Mouse (Mus musculus) embryonic fibroblast, embryonic 13.5 days (primary cell): Measurements from ENCODE around the gene Scp2. TPM values are rescaled to one million over a fixed set of nuclear protein-coding genes. Genes with fewer than 3 reads are reported as not detected.
A peak's percentile ranks its signal among the peaks of the same experiment; 100 is the strongest.

Experiments
- H3K27ac ChIP-seq: 2 replicates; pipeline ENCODE4 v1.5.1; 2012; ENCODE audit warnings: low read length, control low read depth, inconsistent platforms; ENCODE audit not compliant: insufficient read depth
- H3K4me1 ChIP-seq: 2 replicates; pipeline ENCODE4 v1.6.1; 2011; ENCODE audit warnings: low read length; ENCODE audit not compliant: control insufficient read depth, insufficient read depth
- H3K4me3 ChIP-seq: 2 replicates; pipeline ENCODE4 v1.5.1; 2011; ENCODE audit warnings: mild to moderate bottlenecking, control low read depth, low read length; ENCODE audit not compliant: insufficient read depth
- CTCF ChIP-seq: IDR thresholded peaks from 2 replicates; pipeline ENCODE4 v1.5.1; 2011; ENCODE audit warnings: mild to moderate bottlenecking, control low read depth, low read length, moderate library complexity, borderline replicate concordance; ENCODE audit not compliant: insufficient read depth
- POLR2A ChIP-seq: IDR thresholded peaks from 2 replicates; pipeline ENCODE4 v1.6.1; 2011; ENCODE audit warnings: low read depth, mild to moderate bottlenecking, control low read depth, low read length, moderate library complexity
- polyA plus RNA-seq: library from polyadenylated mRNA; stranded (reverse); fragments of >200 nt; gene quantifications from 2 replicates; pipeline ENCODE4 v1.2.4, GENCODE M21; 2011; ENCODE audit warnings: low read depth; ENCODE audit not compliant: missing spikeins, insufficient read length

Gene Scp2
- polyA plus RNA-seq, 1 experiment = 118 TPM

GRCm38 (mm10) chr4:108059601-108060379 lies 85.0 kb downstream of the Scp2 start:
- no peak for TF ChIP-seq POLR2A
- Histone ChIP-seq H3K27ac (0 out of 2 replicates have a peak overlapping the region, but pooled peaks have one; percentile 90), H3K4me3 (no peak overlapping the region), H3K4me1 (peaks cover 6% of the 10 kb centered on the region; the same call in 1 of the 2 replicates)

DNA sequence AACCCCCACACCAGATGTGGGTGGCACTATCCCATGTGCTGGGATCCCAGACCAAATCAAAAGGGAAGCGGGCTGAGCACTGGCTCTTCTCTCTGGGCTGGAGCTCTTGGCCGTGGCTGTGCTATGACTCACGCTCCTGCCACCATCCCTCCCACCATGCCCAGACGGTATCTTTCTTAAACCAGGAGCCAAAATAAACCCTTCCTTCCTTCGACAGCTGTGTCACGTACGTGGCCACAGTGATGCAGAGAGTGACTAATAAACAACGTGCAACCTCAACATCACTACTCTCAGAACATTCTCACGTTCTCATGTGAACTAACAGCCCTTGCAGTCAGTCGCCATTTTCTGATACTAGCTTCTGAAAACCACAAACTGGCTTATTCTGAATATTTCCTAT lies 86.6 kb downstream of the Scp2 start:
- Histone ChIP-seq H3K27ac (peak overlapping the region; percentile 90; the same call in 1 of the 2 replicates), H3K4me1 (peaks cover 6% of the 10 kb centered on the region; the same call in 1 of the 2 replicates), H3K4me3 (no peak overlapping the region)
- no peak for TF ChIP-seq POLR2A
- TF ChIP-seq CTCF = no peak

GRCm38 (mm10) chr4:108057247-108057646 lies 87.6 kb downstream of the Scp2 start:
- Histone ChIP-seq H3K4me3 (no peak overlapping the region), H3K27ac (no peak overlapping the region), H3K4me1 (peaks cover 6% of the 10 kb centered on the region; the same call in 1 of the 2 replicates)
- TF ChIP-seq CTCF = no peak
- no peak for TF ChIP-seq POLR2A

DNA sequence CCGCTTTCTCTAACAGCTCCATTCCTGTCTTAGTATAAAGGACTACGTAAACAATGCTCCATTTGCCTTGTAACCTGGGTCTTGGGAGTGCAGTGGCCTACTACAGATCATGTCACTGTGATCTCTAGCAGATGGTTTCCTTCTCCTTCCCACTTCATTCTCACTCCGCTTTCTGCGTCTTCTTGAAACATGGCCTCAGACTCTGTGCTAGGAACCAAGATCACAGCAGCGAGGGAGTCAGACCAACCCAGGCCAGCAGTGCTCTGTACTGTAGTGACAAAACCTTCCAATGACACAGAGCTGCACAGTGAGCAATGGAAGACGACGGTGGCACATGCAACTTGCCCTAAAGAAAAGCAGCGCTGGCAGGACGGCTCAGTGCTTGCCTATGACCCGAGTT lies 88.9 kb downstream of the Scp2 start:
- Histone ChIP-seq H3K27ac (no peak overlapping the region), H3K4me3 (no peak overlapping the region), H3K4me1 (peaks cover 6% of the 10 kb centered on the region; the same call in 1 of the 2 replicates)
- TF ChIP-seq POLR2A (no peak), CTCF (no peak)

- Histone ChIP-seq H3K27ac (no peak overlapping the region), H3K4me1 (no peaks in the 10 kb centered on the region), H3K4me3 (no peak overlapping the region)
- TF ChIP-seq CTCF = no peak
- no peak for TF ChIP-seq POLR2A
Observed at GRCm38 (mm10) chr4:108052673-108053072, 92.1 kb downstream of the Scp2 start.

- Histone ChIP-seq H3K4me1 (no peaks in the 10 kb centered on the region), H3K4me3 (no peak overlapping the region), H3K27ac (no peak overlapping the region)
- TF ChIP-seq POLR2A = no peak
Observed at GRCm38 (mm10) chr4:108051687-108052274, 93.0 kb downstream of the Scp2 start.

GRCm38 (mm10) chr4:108046136-108046535 lies 98.7 kb downstream of the Scp2 start:
- Histone ChIP-seq H3K4me1 (no peaks in the 10 kb centered on the region), H3K4me3 (no peak overlapping the region), H3K27ac (no peak overlapping the region)
- TF ChIP-seq POLR2A (no peak), CTCF (no peak)

DNA sequence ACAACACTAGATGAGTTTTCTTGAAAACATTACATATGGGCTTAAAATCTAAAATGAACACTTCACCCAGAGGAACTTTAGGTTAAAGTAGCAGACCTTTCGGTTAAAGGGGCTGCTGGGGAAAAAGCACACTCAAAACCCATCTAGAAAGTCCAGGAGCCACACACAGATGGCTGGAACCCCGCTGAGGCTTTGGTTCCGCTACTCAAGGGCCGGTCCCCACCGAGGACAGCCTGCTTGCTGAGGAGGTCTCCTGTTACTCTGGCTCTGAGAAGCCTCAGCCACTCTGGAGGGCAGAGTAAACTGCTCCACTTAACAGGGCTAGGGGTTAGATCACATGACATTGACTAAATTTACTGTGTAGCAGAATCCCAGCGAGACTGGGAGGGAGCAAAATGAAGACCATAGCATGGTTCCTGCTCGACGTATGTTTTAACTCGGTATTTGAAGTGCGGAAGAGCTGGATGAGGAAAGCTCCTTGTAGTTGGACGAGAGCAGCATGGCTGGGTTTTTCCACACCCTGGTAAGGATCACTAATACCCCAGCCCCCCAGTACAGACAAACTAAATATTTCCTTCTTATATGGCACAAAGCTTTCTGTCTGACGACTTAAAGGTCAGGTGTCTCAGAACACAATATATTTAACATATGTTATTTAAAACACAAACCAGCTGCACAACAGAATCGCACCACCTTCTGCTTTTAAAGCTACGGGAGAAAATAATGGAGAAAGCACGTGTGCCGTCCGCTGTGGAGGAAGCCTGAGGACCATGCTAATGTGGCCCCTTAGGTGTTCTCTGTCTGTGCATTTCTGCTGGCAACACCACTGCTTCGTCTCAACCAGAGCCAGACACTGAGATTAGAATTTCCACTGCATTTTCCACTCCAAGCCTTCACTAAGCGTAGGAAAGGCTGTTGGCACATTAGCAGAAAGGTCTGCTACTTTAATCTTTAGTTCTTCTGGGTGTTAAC lies 99.4 kb downstream of the Scp2 start:
- no peaks in the 10 kb centered on the region for H3K4me1 ChIP-seq
- no peak overlapping the region for H3K4me3 ChIP-seq
- TF ChIP-seq CTCF = no peak
- TF ChIP-seq POLR2A = no peak
- H3K27ac ChIP-seq = no peak overlapping the region

GRCm38 (mm10) chr4:108037027-108037426 lies 107.8 kb downstream of the Scp2 start:
- H3K27ac ChIP-seq = no peak overlapping the region
- H3K4me1 ChIP-seq = peaks cover 13% of the 10 kb centered on the region
- TF ChIP-seq POLR2A (no peak), CTCF (no peak)

More at GRCm38 (mm10) chr4:108037027-108037426, 107.8 kb downstream of the Scp2 start:
- H3K4me3 ChIP-seq = no peak overlapping the region
